Mouse (Mus musculus): ENCODE measurements at regions not wholly inside any gene's neighbourhood (a gene's known extent, or its start where the extent isn't known, plus 50 kb on each side); places are given as distances from the start of the nearest gene placed in this dataset.

DNA sequence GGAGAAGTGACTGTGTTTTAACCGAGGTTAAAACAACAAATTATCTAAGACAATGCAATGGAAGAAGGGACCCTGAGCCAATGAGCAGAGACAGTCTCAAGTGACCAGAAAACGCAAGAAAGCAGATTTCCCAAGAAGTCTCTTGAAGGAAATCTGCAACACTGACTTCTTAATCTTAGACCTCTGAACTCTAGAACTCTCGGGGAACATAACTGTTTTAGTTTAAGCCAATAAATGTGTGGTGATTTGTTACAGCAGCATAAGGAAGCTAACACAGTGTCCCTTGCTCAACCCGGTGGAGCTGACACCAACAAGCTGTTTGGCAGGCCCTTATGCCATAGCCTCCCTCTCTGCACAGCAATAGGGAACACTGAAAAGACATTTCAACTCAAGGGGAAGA, 69.0 kb upstream of the Actbl2 start:
- no peak overlapping the region for H3K4me3 ChIP-seq
- no peak overlapping the region for H3K27ac ChIP-seq
- ATAC-seq (replicated peaks; ENCODE audit: insufficient number of reproducible peaks, insufficient read depth, low FRiP score, low read depth), result no peak
- H3K9ac ChIP-seq, result no peak overlapping the region
- H3K9me3 ChIP-seq (replicated peaks), result no peaks in the 10 kb centered on the region
- WGBS, result 59% methylated on average over 4 of the region's 4 CpGs
- no peaks in the 10 kb centered on the region for H3K4me1 ChIP-seq (replicated peaks)
- H3K36me3 ChIP-seq, result no peaks in the 10 kb centered on the region
- H3K27me3 ChIP-seq, result no peaks in the 10 kb centered on the region
- no peak overlapping the region for H3K4me2 ChIP-seq

DNA sequence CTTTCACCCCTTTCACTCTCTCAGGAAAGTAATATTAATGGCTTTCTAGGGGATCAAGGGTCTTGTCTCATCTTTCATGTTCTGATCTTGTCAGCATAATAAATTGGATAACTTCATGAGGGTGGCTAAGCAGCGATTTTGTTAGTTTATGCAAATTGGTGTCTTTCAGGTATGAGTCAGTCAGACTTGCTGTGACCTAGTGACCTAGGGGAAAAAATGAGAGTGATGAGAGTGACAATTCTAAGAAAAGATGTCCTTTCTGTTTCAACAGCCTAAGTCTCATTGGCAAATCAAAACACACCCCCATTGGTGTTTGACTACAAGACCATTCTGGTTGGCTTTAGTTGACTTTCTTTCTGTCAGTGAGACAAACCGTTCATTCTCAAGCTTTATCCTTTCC, 68.0 kb upstream of the Actbl2 start:
- 82% methylated on average over 2 of the region's 2 CpGs for WGBS
- no peaks in the 10 kb centered on the region for H3K4me1 ChIP-seq (replicated peaks)
- H3K9ac ChIP-seq, result no peak overlapping the region
- H3K36me3 ChIP-seq, result no peaks in the 10 kb centered on the region
- no peak overlapping the region for H3K4me2 ChIP-seq
- H3K27ac ChIP-seq, result no peak overlapping the region
- no peaks in the 10 kb centered on the region for H3K27me3 ChIP-seq
- no peaks in the 10 kb centered on the region for H3K9me3 ChIP-seq (replicated peaks)
- no peak for ATAC-seq (replicated peaks; ENCODE audit: insufficient number of reproducible peaks, insufficient read depth, low FRiP score, low read depth)
- H3K4me3 ChIP-seq, result no peak overlapping the region

DNA sequence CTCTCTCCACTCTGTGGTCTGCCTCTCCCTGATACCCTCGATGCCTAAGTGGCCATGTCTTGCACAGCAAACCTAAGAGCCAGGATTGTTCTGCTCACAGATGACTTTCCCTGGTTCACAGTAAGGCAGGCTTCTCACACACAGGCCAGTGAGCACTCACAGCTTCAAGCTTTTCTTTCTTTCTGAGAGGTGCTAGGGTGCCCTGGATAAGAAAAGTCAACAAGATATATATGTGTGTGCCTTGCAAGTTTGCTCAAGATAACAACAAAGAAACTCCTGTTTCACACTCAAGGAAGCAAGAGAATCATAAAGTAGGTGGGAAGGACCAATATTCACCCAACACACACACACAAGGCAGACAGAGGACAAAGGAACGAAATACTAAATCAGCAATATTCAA, 60.9 kb upstream of the Actbl2 start:
- Histone ChIP-seq H3K9me3 (replicated peaks) (no peaks in the 10 kb centered on the region), H3K36me3 (no peaks in the 10 kb centered on the region), H3K27me3 (no peaks in the 10 kb centered on the region), H3K4me2 (no peak overlapping the region), H3K4me3 (no peak overlapping the region), H3K4me1 (replicated peaks) (no peaks in the 10 kb centered on the region), H3K27ac (no peak overlapping the region), H3K9ac (no peak overlapping the region)
- WGBS, result 52% methylated on average over 2 of the region's 2 CpGs
- no peak for ATAC-seq (replicated peaks; ENCODE audit: insufficient number of reproducible peaks, insufficient read depth, low FRiP score, low read depth)

DNA sequence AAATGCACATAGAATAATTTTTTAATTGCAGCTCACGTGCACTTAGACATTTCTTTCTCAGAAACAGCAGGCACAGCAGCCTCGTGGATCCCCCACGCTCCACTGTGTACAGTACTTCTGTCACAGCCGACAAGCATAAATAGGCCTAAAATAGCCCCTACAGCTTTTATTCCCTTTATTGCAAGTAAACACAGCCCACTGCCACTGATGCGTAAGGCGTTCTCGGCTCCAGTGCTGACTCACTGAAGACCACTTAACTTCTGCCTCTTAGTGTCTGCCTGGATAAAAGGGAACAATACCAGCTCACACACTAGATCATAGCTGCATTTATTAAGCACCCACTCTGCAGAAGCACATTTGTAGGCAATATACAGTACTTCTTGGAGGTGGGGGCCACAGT, 60.5 kb upstream of the Actbl2 start:
- Histone ChIP-seq H3K9ac (no peak overlapping the region), H3K9me3 (replicated peaks) (no peaks in the 10 kb centered on the region), H3K4me1 (replicated peaks) (no peaks in the 10 kb centered on the region), H3K4me3 (no peak overlapping the region), H3K27me3 (no peaks in the 10 kb centered on the region), H3K36me3 (no peaks in the 10 kb centered on the region), H3K4me2 (no peak overlapping the region), H3K27ac (no peak overlapping the region)
- 53% methylated on average over 7 of the region's 7 CpGs for WGBS
- no peak for ATAC-seq (replicated peaks; ENCODE audit: insufficient number of reproducible peaks, insufficient read depth, low FRiP score, low read depth)

DNA sequence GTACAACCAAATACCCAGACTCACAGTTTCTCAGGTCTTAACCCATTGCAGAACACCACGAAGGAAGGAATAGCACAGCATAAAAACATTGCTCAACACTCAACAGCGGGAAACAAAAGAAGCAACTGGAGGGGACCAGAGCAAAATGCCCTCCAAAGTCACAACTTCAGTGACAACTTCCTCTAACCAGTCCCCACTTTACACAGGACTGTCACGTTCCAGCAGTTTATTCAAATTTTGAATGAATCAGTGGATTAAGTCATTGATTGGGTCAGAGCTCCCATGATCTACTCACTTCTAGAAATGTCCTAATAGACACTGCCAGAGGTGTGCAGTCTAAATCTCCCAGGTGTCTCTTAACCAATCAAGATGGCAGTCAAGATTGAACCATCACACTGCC, 53.3 kb upstream of the Actbl2 start:
- no peak overlapping the region for H3K4me3 ChIP-seq
- H3K9me3 ChIP-seq (replicated peaks), result no peaks in the 10 kb centered on the region
- no peak overlapping the region for H3K4me2 ChIP-seq
- no peak overlapping the region for H3K9ac ChIP-seq
- no peak overlapping the region for H3K27ac ChIP-seq
- H3K4me1 ChIP-seq (replicated peaks), result no peaks in the 10 kb centered on the region
- H3K36me3 ChIP-seq, result no peaks in the 10 kb centered on the region
- WGBS, result 77% methylated on average over 3 of the region's 3 CpGs
- no peaks in the 10 kb centered on the region for H3K27me3 ChIP-seq
- no peak for ATAC-seq (replicated peaks; ENCODE audit: insufficient number of reproducible peaks, insufficient read depth, low FRiP score, low read depth)

DNA sequence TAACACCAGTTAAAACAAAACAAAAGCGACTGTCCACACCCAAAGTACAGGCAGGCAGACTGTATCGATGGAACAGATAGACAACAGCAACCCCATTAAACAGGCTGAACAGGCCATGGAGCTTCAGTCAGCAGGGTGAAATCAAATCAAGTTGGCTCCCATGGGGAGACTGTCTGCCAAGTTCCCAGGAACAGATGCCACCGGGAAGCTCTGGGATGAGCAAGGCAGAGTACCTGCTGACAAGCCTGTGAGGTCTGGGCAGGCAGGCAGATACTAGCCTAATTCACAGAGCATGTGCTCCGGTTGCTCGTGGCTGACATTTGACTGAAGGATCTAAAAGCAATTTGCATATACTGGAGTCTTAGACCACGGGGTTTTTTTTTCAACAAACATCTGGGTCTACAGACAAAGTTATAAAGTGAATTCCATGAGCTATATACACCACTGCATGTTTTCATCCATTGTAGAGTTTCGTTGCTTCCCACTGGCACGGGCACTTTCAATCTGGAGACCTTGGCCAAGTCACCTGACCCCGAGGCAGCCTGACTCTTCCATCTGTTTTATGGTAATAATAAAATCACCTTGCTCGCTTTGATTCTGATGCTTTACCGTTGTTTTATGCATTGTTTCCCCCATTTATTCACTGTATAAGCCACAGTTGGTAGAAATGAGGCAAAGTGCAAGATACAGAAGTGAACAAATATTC, 50.1 kb upstream of the Actbl2 start:
- H3K27me3 ChIP-seq, result no peaks in the 10 kb centered on the region
- no peak overlapping the region for H3K4me3 ChIP-seq
- no peak overlapping the region for H3K4me2 ChIP-seq
- 71% methylated on average over 11 of the region's 11 CpGs for WGBS
- no peaks in the 10 kb centered on the region for H3K4me1 ChIP-seq (replicated peaks)
- H3K9me3 ChIP-seq (replicated peaks), result no peaks in the 10 kb centered on the region
- no peaks in the 10 kb centered on the region for H3K36me3 ChIP-seq
- H3K27ac ChIP-seq, result no peak overlapping the region
- ATAC-seq (replicated peaks; ENCODE audit: insufficient number of reproducible peaks, insufficient read depth, low FRiP score, low read depth), result no peak; the same call in 1 of the 2 replicates
- no peak overlapping the region for H3K9ac ChIP-seq
